Mouse (Mus musculus): ENCODE data around the gene Fam167b. TPM values are rescaled to one million over a fixed set of nuclear protein-coding genes. Genes with fewer than 3 reads are reported as not detected.

Gene Fam167b
- 0.22 and 0.35 TPM in 2 replicates for polyA plus RNA-seq (2015; fragmentation: Nextera tagmentation; extraction: Ambion mirVana)

GRCm38 (mm10) chr4:129578466-129578865 is at the start of gene Fam167b:
TSS of gene Fam167b (minus strand) at chr4:129578549.
- Histone ChIP-seq H3K4me2 (replicated peaks) (0 out of 2 replicates have a peak within 1 kb of the TSS, but pooled peaks have one; percentile 19), H3K36me3 (no peaks in the 10 kb centered on the region), H3K27me3 (no peaks in the 10 kb centered on the region), H3K4me3 (replicated peaks) (no peak within 1 kb of the TSS), H3K9me3 (no peaks in the 10 kb centered on the region), H3K9ac (replicated peaks) (no peak within 1 kb of the TSS), H3K27ac (no peak within 1 kb of the TSS), H3K4me1 (replicated peaks) (peaks cover 6% of the 10 kb centered on the region; the same call in 1 of the 2 replicates)
- 90% methylated on average over 5 of the region's 5 CpGs for WGBS
- ATAC-seq = no peak

- Histone ChIP-seq H3K27ac (no peak overlapping the region), H3K4me1 (replicated peaks) (peaks cover 49% of the 10 kb centered on the region), H3K36me3 (peaks cover 60% of the 10 kb centered on the region), H3K9me3 (no peaks in the 10 kb centered on the region), H3K9ac (replicated peaks) (0 out of 2 replicates have a peak overlapping the region, but pooled peaks have one; percentile 28), H3K4me2 (replicated peaks) (no peak overlapping the region), H3K4me3 (replicated peaks) (no peak overlapping the region), H3K27me3 (no peaks in the 10 kb centered on the region)
- ATAC-seq = no peak
- 83% methylated on average over 6 of the region's 6 CpGs for WGBS
Measured at GRCm38 (mm10) chr4:129626035-129626434, 47.7 kb upstream of the Fam167b start.

GRCm38 (mm10) chr4:129625496-129625895 is 47.1 kb upstream of the Fam167b start:
- H3K4me1 ChIP-seq (replicated peaks) = peaks cover 49% of the 10 kb centered on the region
- no peaks in the 10 kb centered on the region for H3K27me3 ChIP-seq
- peak overlapping the region; percentile 73 for H3K4me2 ChIP-seq (replicated peaks)
- peak overlapping the region; percentile 74; the same call in 1 of the 2 replicates for H3K9ac ChIP-seq (replicated peaks)
- H3K9me3 ChIP-seq = no peaks in the 10 kb centered on the region
- no peak for ATAC-seq
- peak overlapping the region; percentile 93 for H3K27ac ChIP-seq
- peaks cover 60% of the 10 kb centered on the region for H3K36me3 ChIP-seq
- H3K4me3 ChIP-seq (replicated peaks) = peak overlapping the region; percentile 58; the same call in 1 of the 2 replicates
- WGBS = 46% methylated on average over 4 of the region's 4 CpGs

GRCm38 (mm10) chr4:129625029-129625370 is 46.7 kb upstream of the Fam167b start:
- Histone ChIP-seq H3K4me1 (replicated peaks) (peaks cover 51% of the 10 kb centered on the region), H3K27me3 (no peaks in the 10 kb centered on the region), H3K9me3 (no peaks in the 10 kb centered on the region), H3K4me3 (replicated peaks) (peak overlapping the region; percentile 58), H3K9ac (replicated peaks) (peak overlapping the region; percentile 74), H3K27ac (peak overlapping the region; percentile 93), H3K4me2 (replicated peaks) (peak overlapping the region; percentile 73), H3K36me3 (peaks cover 57% of the 10 kb centered on the region)
- 0% methylated on average over 6 of the region's 6 CpGs for WGBS
- ATAC-seq = peak; percentile 28

DNA sequence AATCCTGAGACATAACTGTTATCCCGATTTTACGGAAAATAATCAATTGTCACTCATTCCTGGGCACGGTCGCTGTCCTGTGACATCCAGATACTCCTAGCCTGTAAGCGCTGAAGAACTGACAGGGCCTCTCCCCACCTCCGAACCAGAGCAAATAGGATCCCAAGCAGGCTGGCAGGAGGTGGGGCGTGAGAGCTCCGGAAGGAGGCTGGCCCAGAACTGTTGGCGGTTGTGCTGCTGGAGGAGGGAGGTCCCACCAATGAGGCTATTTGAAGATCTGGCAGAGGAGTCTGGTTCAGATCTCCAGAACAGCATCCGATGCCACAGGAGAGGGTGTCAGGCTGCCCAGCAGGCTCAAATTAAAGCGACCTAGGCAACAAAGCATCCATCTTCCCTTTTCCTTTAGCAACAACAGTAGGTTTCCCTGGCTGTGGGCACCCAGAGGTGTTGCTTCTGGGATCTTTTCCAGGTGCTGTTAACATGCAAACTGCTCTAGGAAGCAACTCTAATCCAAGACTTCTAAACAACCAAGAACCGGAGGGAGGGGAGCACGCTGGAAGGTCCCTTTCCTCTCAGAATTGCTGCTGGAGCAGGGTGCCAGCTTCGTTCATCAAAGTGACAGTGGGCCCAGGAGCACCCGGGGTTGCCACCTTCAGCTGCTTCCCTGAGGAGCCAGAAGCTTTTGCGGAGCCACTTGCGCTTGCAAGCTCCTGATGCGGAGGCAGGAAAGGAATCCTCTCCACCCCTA is 46.1 kb upstream of the Fam167b start:
- WGBS = under 1% methylated on average over 18 of the region's 18 CpGs

GRCm38 (mm10) chr4:129623681-129624091 is 45.3 kb upstream of the Fam167b start, which contains the start of gene Ccdc28b:
TSS of gene Ccdc28b (minus strand) at chr4:129623947.
- H3K27me3 ChIP-seq = no peaks in the 10 kb centered on the region
- ATAC-seq = peak; percentile 40
- no peaks in the 10 kb centered on the region for H3K9me3 ChIP-seq
- H3K27ac ChIP-seq = peak within 1 kb of the TSS; percentile 93
- H3K4me1 ChIP-seq (replicated peaks) = peaks cover 51% of the 10 kb centered on the region
- peak within 1 kb of the TSS; percentile 74 for H3K9ac ChIP-seq (replicated peaks)
- peak within 1 kb of the TSS; percentile 58 for H3K4me3 ChIP-seq (replicated peaks)
- peak within 1 kb of the TSS; percentile 73 for H3K4me2 ChIP-seq (replicated peaks)
- H3K36me3 ChIP-seq = peaks cover 43% of the 10 kb centered on the region
- WGBS = under 1% methylated on average over 10 of the region's 10 CpGs

More for the DNA sequence above, 46.1 kb upstream of the Fam167b start:
- H3K27me3 ChIP-seq = no peaks in the 10 kb centered on the region
- peak; percentile 92 for ATAC-seq
- H3K27ac ChIP-seq = peak overlapping the region; percentile 93
- H3K9me3 ChIP-seq = no peaks in the 10 kb centered on the region
- H3K36me3 ChIP-seq = peaks cover 51% of the 10 kb centered on the region
- H3K4me1 ChIP-seq (replicated peaks) = peaks cover 51% of the 10 kb centered on the region
- peak overlapping the region; percentile 73 for H3K4me2 ChIP-seq (replicated peaks)
- peak overlapping the region; percentile 58 for H3K4me3 ChIP-seq (replicated peaks)
- H3K9ac ChIP-seq (replicated peaks) = peak overlapping the region; percentile 74

DNA sequence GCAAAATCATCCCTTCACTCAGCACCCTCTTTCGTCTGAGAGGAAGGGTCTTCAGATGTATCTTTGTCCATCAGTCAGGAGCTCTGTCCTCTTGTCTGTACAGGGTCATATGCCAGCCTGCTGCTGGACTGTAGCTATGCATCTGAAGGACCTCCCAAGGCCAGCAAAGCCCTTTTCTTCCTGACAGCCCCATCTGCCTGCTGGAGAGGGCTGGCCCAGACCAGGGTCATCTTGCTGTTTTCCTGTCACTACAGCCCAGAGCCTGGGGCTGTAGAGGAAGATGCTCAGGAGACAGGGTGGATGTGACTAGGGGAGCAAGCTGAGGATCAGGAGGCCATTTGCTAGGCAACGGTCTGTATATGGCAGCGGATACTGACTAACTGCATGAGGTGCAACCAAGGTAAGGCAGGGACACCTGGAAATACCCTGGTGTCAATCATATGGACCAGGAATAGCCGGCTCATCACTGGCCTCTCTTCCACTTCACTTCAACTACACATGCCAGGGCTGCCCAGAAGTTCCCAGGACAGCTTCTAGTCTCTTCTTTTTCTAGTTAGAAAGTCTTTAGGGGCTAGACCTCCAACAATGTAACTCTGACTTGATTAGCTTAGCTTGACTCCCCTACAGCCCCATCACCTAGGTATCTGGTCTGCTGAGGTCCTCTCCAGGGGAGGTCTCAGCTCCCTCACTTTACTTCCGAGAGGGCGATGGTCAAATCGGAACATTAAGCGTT is 44.6 kb upstream of the Fam167b start:
- H3K9me3 ChIP-seq = no peaks in the 10 kb centered on the region
- peak overlapping the region; percentile 58 for H3K4me3 ChIP-seq (replicated peaks)
- peaks cover 58% of the 10 kb centered on the region for H3K4me1 ChIP-seq (replicated peaks)
- WGBS = 18% methylated on average over 8 of the region's 8 CpGs
- no peak for ATAC-seq
- H3K4me2 ChIP-seq (replicated peaks) = peak overlapping the region; percentile 73
- peak overlapping the region; percentile 93 for H3K27ac ChIP-seq
- peak overlapping the region; percentile 74 for H3K9ac ChIP-seq (replicated peaks)
- H3K27me3 ChIP-seq = no peaks in the 10 kb centered on the region
- peaks cover 36% of the 10 kb centered on the region for H3K36me3 ChIP-seq

- Histone ChIP-seq H3K4me2 (replicated peaks) (peak overlapping the region; percentile 73), H3K36me3 (peaks cover 30% of the 10 kb centered on the region), H3K4me1 (replicated peaks) (peaks cover 63% of the 10 kb centered on the region), H3K9ac (replicated peaks) (peak overlapping the region; percentile 74), H3K9me3 (no peaks in the 10 kb centered on the region), H3K27ac (peak overlapping the region; percentile 93), H3K27me3 (no peaks in the 10 kb centered on the region), H3K4me3 (replicated peaks) (peak overlapping the region; percentile 58)
- WGBS = 73% methylated on average over 11 of the region's 11 CpGs
- ATAC-seq = no peak
Measured at GRCm38 (mm10) chr4:129622120-129622802, 43.9 kb upstream of the Fam167b start.

- H3K9ac ChIP-seq (replicated peaks) = peak overlapping the region; percentile 74; the same call in 1 of the 2 replicates
- no peak for ATAC-seq
- H3K27me3 ChIP-seq = no peaks in the 10 kb centered on the region
- H3K4me2 ChIP-seq (replicated peaks) = peak overlapping the region; percentile 73; the same call in 1 of the 2 replicates
- peaks cover 30% of the 10 kb centered on the region for H3K36me3 ChIP-seq
- no peak overlapping the region for H3K4me3 ChIP-seq (replicated peaks)
- H3K4me1 ChIP-seq (replicated peaks) = peaks cover 68% of the 10 kb centered on the region
- H3K27ac ChIP-seq = no peak overlapping the region
- H3K9me3 ChIP-seq = no peaks in the 10 kb centered on the region
- 89% methylated on average over 8 of the region's 8 CpGs for WGBS
Measured at GRCm38 (mm10) chr4:129621283-129621841, 43.0 kb upstream of the Fam167b start.

DNA sequence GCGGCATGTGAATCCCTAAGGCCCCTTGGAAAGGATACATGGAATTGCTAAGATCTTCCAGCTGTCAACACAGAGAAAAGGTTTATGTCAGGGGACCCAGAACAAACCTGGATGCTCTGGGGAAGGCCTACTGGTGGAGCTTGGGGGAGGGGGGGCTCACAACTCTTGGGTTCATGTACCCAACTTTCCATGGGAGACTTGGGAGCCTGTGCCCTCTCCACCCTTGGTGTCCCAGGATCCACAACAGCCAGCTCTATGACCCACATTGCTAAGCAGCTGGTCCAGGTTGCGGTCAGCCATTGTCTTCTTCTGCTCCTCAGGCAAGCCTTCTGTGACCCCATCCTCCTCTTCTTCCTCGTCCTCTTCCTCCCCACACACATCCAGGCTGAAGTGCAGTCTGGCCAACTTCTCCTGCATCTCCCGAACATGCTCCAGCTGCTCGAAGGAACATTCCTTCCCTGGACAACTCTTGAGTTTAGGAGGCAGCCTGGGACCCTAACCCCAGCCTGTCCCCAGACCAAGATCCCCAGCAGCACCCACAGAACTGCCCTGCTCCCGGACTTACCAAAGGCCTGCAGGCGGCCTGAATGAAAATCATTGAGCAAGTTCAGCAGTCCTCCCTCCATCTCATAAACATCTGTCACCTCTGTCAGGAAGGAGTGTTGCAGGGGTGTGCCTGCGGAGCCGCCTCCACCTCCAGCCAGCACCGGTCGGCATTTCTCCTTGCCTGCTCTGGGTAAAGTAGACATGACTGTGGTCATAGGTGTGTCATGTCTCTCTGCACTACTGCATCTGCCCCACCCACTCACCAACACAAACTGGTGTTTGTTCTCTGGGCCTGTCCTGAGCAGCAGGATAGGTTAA is 42.3 kb upstream of the Fam167b start:
- H3K4me3 ChIP-seq (replicated peaks) = no peak overlapping the region
- H3K4me2 ChIP-seq (replicated peaks) = no peak overlapping the region
- no peaks in the 10 kb centered on the region for H3K27me3 ChIP-seq
- H3K9ac ChIP-seq (replicated peaks) = peak overlapping the region; percentile 74; the same call in 1 of the 2 replicates
- peaks cover 63% of the 10 kb centered on the region for H3K4me1 ChIP-seq (replicated peaks)
- H3K9me3 ChIP-seq = no peaks in the 10 kb centered on the region
- H3K36me3 ChIP-seq = peaks cover 30% of the 10 kb centered on the region
- 91% methylated on average over 11 of the region's 11 CpGs for WGBS
- ATAC-seq = no peak
- H3K27ac ChIP-seq = no peak overlapping the region

All from midbrain, embryonic 13.5 days (tissue).